Mouse (Mus musculus) embryonic facial prominence, embryonic 12.5 days (tissue): ENCODE measurements at regions not wholly inside any gene's neighbourhood (a gene's known extent, or its start where the extent isn't known, plus 50 kb on each side); places are given as distances from the start of the nearest gene placed in this dataset.

Source experiments
- ATAC-seq: fragments of 200-750 bp; cut with Nextera tagmentation; 2 replicates; pipeline ENCODE4 v1.8.0; 2017; ENCODE audit not compliant: insufficient number of reproducible peaks, insufficient read depth, low FRiP score, low TSS enrichment
- H3K27ac ChIP-seq: fragments of 300-500 bp; sonication (generic); 2 replicates; pipeline ENCODE4 v1.5.1; 2016; ENCODE audit warnings: mild to moderate bottlenecking
- H3K27me3 ChIP-seq: fragments of 300-500 bp; sonication (generic); 2 replicates; pipeline ENCODE4 v1.6.1; 2016; ENCODE audit warnings: mild to moderate bottlenecking, moderate library complexity
- H3K36me3 ChIP-seq: fragments of 300-500 bp; sonication (generic); 2 replicates; pipeline ENCODE4 v1.6.1; 2016; ENCODE audit warnings: mild to moderate bottlenecking
- H3K4me1 ChIP-seq: fragments of 300-500 bp; sonication (generic); 2 replicates; pipeline ENCODE4 v1.6.1; 2016
- H3K4me2 ChIP-seq: fragments of 300-500 bp; sonication (generic); replicated peaks from 2 replicates; pipeline ENCODE4 v1.6.1; 2016; ENCODE audit warnings: mild to moderate bottlenecking, moderate library complexity
- H3K4me3 ChIP-seq: fragments of 300-500 bp; sonication (generic); 2 replicates; pipeline ENCODE4 v1.5.1; 2016; ENCODE audit warnings: mild to moderate bottlenecking
- H3K9ac ChIP-seq: fragments of 300-500 bp; sonication (generic); 2 replicates; pipeline ENCODE4 v1.6.1; 2016; ENCODE audit warnings: mild to moderate bottlenecking, moderate library complexity
- H3K9me3 ChIP-seq: fragments of 300-500 bp; sonication (generic); 2 replicates; pipeline ENCODE4 v1.6.1; 2016; ENCODE audit warnings: mild to moderate bottlenecking, moderate library complexity
- WGBS: fragments of 180-500 bp; shearing (Covaris S2); methylation state at CpG from one replicate; pipeline ENCODE4 v1.1.7; 2016; 5-methylcytosine and 5-hydroxymethylcytosine counted together

DNA sequence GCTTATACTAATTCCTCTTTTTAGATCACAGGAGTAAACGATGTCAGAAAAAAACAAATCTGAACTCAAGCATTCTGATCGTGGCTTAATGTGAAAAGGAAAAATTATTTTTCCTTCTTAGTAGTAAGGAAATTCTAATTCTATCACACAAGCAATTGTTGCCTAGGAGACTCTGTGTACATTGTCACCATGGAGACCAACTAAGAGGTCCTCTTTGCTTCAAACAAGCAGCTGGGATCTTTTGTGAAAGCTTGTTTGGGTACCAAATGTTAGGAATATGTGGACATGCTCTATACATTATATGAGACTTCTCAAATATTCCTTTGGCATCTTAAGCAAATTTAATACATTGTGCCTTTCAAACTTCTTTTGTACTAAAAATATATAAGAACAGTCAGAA lies 345.9 kb upstream of the Atp10a start:
- 82% methylated on average over 2 of the region's 2 CpGs for WGBS
- no peaks in the 10 kb centered on the region for H3K9me3 ChIP-seq
- no peak overlapping the region for H3K4me2 ChIP-seq
- H3K4me3 ChIP-seq: no peak overlapping the region
- H3K27ac ChIP-seq: no peak overlapping the region
- H3K27me3 ChIP-seq: no peaks in the 10 kb centered on the region
- H3K9ac ChIP-seq: no peak overlapping the region
- no peak for ATAC-seq
- no peaks in the 10 kb centered on the region for H3K4me1 ChIP-seq
- H3K36me3 ChIP-seq: no peaks in the 10 kb centered on the region

DNA sequence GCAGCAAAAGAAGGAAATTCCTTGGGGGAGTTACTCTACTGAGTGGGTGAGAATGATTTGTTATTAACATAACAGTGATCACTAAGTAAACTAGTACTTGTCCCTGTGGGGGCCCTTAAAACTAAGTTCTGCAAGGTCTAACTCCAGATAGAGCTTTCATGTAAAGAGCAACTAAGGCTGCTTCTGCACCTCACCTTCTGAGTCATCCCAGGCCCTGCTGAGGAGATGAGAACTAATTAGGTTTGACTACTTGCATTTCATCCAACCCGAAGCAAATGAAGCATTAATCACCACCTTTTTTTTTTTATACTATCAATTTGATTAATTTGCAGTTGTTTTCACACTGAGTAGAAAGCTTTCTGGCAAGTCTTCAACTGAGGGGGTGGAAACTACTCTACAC lies 333.6 kb upstream of the Atp10a start:
- H3K9ac ChIP-seq: no peak overlapping the region
- no peak for ATAC-seq
- H3K36me3 ChIP-seq: no peaks in the 10 kb centered on the region
- no peak overlapping the region for H3K4me3 ChIP-seq
- H3K4me1 ChIP-seq: no peaks in the 10 kb centered on the region
- 41% methylated on average over 1 of the region's 1 CpGs for WGBS
- no peak overlapping the region for H3K4me2 ChIP-seq
- no peaks in the 10 kb centered on the region for H3K27me3 ChIP-seq
- H3K9me3 ChIP-seq: no peaks in the 10 kb centered on the region
- no peak overlapping the region for H3K27ac ChIP-seq

DNA sequence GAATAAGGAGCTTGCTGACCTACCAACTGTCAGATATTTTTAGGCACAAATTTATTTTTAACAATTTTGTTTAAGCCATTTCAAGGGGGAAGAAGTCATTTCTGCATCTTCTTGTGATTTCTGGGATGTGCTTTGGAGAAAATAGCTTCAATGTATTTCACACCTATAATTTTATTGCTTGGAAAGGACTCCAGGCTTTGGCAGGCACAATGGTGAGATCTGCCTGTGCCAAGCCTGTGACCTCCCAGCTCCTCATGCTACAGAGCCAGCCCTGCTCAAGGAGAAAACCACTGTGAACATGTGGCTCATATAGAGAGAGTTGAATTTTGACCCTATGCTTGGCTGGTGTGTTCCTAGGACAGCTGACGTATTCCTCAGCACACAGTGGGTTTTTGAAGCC lies 288.6 kb upstream of the Atp10a start:
- no peak for ATAC-seq
- Histone ChIP-seq H3K9me3 (no peaks in the 10 kb centered on the region), H3K9ac (no peak overlapping the region), H3K4me3 (no peak overlapping the region), H3K36me3 (no peaks in the 10 kb centered on the region), H3K27ac (no peak overlapping the region), H3K4me2 (no peak overlapping the region), H3K4me1 (no peaks in the 10 kb centered on the region), H3K27me3 (no peaks in the 10 kb centered on the region)
- 67% methylated on average over 1 of the region's 1 CpGs for whole genome bisulfite sequencing

DNA sequence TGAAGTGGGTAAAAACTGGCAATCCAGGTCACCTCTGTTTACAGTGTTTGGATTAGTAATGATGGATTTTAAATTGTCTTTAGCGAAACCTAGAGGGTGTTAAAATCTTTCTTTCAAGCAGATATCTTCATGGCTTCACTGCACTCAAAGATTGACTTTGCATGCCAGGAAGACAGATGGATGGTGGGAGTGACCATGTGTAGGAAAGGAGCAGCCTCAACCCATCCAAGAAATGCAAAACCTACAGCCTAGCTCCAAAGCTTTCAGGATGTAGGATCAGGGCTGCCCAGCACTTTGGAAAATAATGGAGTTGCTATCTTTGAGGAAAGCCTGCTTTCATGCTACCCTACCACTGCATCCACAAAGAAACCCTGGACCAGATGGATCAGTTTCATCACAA lies 272.6 kb upstream of the Atp10a start:
- no peak for ATAC-seq
- Histone ChIP-seq H3K27me3 (no peaks in the 10 kb centered on the region), H3K9ac (no peak overlapping the region), H3K9me3 (no peaks in the 10 kb centered on the region), H3K4me3 (no peak overlapping the region), H3K36me3 (no peaks in the 10 kb centered on the region), H3K4me2 (no peak overlapping the region), H3K27ac (no peak overlapping the region), H3K4me1 (no peaks in the 10 kb centered on the region)
- 59% methylated on average over 1 of the region's 1 CpGs for WGBS

DNA sequence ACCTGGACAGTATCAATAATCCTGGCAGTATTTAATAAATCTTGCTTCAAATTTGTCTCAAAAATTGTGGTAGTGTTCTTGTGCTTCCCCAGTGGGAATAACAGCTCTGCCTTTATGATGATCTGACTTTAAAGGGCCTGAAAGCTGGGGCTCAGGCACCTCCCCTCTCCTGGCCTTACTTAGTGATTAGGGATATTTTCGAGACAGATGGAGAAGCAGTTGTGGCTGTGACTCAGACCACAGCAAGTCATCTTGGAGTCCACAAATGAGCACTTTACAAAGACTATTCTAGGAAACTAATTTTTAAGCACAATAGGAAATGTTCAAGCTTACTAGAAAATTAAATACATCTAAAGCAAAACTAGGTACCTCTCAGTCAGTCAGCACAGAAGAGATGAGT lies 267.6 kb upstream of the Atp10a start:
- ATAC-seq: no peak
- Histone ChIP-seq H3K27me3 (no peaks in the 10 kb centered on the region), H3K4me1 (no peaks in the 10 kb centered on the region), H3K4me2 (no peak overlapping the region), H3K9me3 (no peaks in the 10 kb centered on the region), H3K4me3 (no peak overlapping the region), H3K36me3 (no peaks in the 10 kb centered on the region), H3K9ac (no peak overlapping the region), H3K27ac (no peak overlapping the region)
- 57% methylated on average over 1 of the region's 1 CpGs for WGBS

DNA sequence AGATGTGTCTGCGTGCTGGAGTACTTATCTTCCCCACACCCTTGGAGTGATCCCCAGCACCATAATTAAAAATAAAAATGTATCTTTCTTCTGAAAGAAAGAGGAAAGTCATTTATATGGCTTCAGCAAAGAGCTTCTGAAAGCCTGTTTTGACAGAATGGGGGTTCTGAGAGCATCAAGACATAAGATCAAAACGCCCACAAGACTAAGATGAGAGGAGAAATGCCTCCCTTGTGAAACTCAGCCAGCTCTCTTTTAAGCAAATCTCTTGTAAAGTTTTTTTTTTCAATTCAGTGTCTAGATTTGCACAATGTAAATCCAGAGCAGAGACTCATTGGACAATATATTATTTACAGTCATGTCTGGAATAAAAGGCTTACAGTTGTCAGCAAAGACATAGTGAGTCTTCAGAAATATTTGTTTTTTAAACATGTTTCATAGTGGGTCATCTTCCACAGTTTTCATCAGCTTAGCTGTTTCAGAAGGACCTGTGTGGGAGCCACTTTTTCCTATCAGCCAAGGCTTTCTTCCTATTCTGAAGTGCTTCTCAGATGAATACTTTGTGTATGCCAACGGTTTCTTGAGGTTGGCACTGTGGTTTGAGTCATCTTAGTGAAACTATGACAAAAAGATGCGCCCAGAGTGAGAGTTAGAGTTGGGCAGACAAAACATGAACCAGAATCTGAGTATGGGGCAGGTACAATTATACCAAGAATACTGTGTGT lies 263.4 kb upstream of the Atp10a start:
- WGBS: 76% methylated on average over 4 of the region's 4 CpGs
- no peak overlapping the region for H3K9ac ChIP-seq
- no peak for ATAC-seq
- H3K9me3 ChIP-seq: no peaks in the 10 kb centered on the region
- H3K27ac ChIP-seq: no peak overlapping the region
- no peaks in the 10 kb centered on the region for H3K27me3 ChIP-seq
- H3K4me3 ChIP-seq: no peak overlapping the region
- H3K4me2 ChIP-seq: no peak overlapping the region
- H3K4me1 ChIP-seq: no peaks in the 10 kb centered on the region
- H3K36me3 ChIP-seq: no peaks in the 10 kb centered on the region

DNA sequence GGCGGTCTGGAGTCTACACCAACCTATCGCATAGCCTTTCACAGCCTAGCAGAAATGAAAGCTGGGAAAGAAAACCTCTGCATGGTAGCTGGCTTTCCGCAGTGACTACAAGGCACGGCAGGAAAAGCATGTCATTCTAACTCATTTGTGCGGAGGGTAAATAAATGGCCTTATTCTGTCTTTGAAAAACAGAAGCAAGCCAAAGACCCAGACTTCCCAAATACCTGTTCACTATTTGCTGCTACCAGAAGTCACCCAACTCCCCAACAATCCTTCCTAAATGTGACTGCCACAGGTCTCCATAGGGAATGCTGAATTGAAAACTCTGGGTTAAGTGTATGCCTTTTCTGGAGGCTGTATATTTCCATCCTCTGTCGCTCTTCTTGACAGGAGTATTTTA lies 258.0 kb upstream of the Atp10a start:
- peak overlapping the region; percentile 55 for H3K4me2 ChIP-seq
- no peaks in the 10 kb centered on the region for H3K36me3 ChIP-seq
- H3K9ac ChIP-seq: peak overlapping the region; percentile 46; the same call in 1 of the 2 replicates
- 16% methylated on average over 6 of the region's 6 CpGs for WGBS
- no peaks in the 10 kb centered on the region for H3K4me1 ChIP-seq
- ATAC-seq: no peak
- H3K4me3 ChIP-seq: peak overlapping the region; percentile 47
- H3K27ac ChIP-seq: peak overlapping the region; percentile 92
- H3K27me3 ChIP-seq: no peaks in the 10 kb centered on the region
- H3K9me3 ChIP-seq: no peaks in the 10 kb centered on the region

DNA sequence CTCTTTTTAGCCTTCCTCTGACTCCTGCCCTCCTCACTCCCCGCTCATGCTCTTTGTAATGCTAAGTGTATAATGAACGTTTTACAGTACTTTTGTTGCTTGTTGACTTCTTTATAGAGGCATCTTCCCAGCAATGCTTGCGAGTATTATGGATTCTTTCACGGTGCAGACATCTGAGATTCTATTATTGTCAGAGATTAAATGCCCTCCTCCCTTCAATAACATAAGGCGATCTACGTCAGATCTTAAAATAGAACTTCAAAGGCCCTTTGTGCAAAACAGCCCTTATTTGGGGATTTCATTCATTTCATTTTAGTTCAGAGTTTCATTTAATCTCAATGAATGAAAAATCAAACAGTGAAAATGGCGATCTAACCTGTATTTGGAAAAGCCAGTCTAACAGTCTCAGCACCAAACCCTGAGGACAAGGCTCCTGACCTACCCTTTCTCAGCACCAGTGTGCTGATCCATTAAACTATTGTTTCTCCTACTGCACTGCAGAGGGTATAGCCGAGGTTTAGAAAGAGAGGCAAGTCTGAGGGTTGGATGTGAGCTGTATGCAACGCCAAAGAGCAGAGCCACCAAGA lies 257.3 kb upstream of the Atp10a start:
- Histone ChIP-seq H3K36me3 (no peaks in the 10 kb centered on the region), H3K27me3 (no peaks in the 10 kb centered on the region), H3K4me3 (peak overlapping the region; percentile 47), H3K27ac (peak overlapping the region; percentile 92), H3K4me1 (no peaks in the 10 kb centered on the region), H3K9me3 (no peaks in the 10 kb centered on the region), H3K4me2 (peak overlapping the region; percentile 55), H3K9ac (peak overlapping the region; percentile 46)
- 2% methylated on average over 9 of the region's 9 CpGs for WGBS
- ATAC-seq: no peak

DNA sequence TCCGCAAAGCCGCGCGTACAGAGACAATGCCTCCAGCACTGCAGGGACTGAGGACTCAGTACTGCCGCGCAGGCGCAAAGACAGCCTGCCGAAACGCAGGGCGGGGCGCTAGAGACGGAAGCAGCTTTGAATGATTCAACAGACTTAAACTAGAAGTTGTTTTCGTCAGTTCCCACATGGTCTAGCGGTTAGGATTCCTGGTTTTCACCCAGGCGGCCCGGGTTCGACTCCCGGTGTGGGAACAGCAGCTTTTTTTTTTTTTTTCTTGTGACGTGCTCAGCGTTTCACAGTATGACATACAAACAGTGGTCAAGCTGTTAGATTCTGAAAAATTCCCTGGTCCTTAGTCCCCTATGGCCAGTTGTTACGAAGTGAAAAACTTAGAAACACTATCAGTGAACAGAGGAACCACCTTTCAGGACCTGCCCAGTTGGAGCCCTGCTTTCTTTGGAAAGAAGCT lies 256.8 kb upstream of the Atp10a start:
- Histone ChIP-seq H3K27me3 (no peaks in the 10 kb centered on the region), H3K4me2 (peak overlapping the region; percentile 55), H3K4me1 (no peaks in the 10 kb centered on the region), H3K9ac (peak overlapping the region; percentile 46), H3K4me3 (peak overlapping the region; percentile 47), H3K27ac (peak overlapping the region; percentile 92), H3K9me3 (no peaks in the 10 kb centered on the region), H3K36me3 (no peaks in the 10 kb centered on the region)
- peak; percentile 97 for ATAC-seq
- WGBS: under 1% methylated on average over 21 of the region's 21 CpGs

DNA sequence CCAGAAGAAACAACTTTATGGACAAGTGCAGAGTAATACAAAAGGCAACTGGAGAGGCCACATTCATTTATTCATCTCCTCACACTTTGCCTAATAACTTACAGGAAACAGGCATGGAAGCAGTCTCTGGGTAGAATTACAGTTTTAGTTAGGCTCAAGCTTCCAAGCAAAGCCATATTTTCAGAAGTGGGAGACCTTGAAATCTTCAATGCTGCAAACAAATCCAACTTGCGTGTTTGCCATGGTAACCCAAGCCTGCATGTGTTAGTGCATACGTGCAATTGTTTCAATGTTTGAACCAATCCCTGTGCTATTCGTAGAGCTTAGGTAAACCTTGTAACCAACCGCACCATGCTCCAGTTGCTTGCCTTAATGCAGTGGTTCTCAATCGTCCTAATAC lies 256.3 kb upstream of the Atp10a start:
- ATAC-seq: no peak; the same call in 1 of the 2 replicates
- H3K9me3 ChIP-seq: no peaks in the 10 kb centered on the region
- 31% methylated on average over 5 of the region's 5 CpGs for WGBS
- H3K27ac ChIP-seq: no peak overlapping the region
- H3K36me3 ChIP-seq: no peaks in the 10 kb centered on the region
- no peaks in the 10 kb centered on the region for H3K27me3 ChIP-seq
- peak overlapping the region; percentile 47 for H3K4me3 ChIP-seq
- peak overlapping the region; percentile 27; the same call in 1 of the 2 replicates for H3K9ac ChIP-seq
- no peaks in the 10 kb centered on the region for H3K4me1 ChIP-seq
- H3K4me2 ChIP-seq: peak overlapping the region; percentile 51

DNA sequence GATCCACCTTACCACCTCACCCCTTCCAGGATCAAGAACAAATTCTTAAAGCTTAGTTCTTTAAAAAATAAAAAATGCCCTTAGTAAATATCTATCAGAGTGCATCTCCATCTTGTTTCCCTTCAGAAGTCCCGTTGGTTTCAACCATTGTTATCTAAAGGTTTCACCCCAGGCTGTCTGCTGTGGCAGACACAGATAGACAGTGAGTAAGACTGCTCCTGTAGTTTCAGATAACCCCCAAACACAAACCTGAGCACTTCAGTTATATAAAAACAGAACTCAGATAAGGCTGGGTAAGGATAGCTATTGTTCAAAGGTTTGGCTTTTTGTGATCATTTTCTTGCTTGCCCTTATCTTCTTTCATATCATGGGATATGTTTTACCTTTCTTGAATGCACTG lies 255.4 kb upstream of the Atp10a start:
- 74% methylated on average over 1 of the region's 1 CpGs for WGBS
- H3K27me3 ChIP-seq: no peaks in the 10 kb centered on the region
- no peak overlapping the region for H3K4me3 ChIP-seq
- no peaks in the 10 kb centered on the region for H3K4me1 ChIP-seq
- no peak overlapping the region for H3K27ac ChIP-seq
- H3K9ac ChIP-seq: no peak overlapping the region
- no peak overlapping the region for H3K4me2 ChIP-seq
- no peak for ATAC-seq
- H3K36me3 ChIP-seq: no peaks in the 10 kb centered on the region
- H3K9me3 ChIP-seq: no peaks in the 10 kb centered on the region

DNA sequence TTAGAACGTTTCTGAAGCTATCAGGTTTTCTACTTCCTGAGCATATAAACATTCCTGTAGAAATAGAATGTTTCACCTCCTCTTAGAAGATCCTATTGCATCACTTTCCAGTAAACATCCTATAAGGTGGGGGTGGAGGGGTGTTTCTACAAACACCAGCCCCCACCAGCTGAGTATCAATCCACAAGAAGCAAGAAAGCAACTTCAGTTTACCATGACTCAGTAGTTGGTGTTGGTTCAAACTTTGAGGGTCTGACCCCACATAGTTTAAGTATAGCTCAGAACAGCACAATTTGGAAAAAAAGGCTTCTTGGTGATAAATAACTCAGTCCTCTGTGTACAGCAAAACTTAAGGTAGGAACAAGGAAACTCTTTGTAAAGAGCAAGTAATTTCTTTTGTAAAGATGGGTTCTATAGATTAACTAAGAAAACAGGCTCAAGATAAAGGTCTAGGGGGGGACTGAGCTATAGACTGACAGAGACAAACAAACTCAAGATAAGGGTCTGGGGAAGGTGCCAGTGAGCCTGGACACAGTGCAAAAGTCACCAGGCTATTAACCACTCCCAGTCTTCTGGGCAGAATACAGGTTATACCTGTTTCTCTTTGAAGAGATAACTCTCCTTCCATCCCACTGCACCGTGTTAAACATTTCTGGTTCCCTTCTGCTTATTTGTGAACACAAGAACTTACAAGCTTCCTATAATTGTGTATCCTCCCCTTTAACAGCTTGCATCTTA lies 218.9 kb upstream of the Atp10a start:
- 63% methylated on average over 2 of the region's 2 CpGs for WGBS

More for the DNA sequence above, 218.9 kb upstream of the Atp10a start:
- no peaks in the 10 kb centered on the region for H3K4me1 ChIP-seq
- H3K9me3 ChIP-seq: no peaks in the 10 kb centered on the region
- no peaks in the 10 kb centered on the region for H3K36me3 ChIP-seq
- no peak overlapping the region for H3K27ac ChIP-seq
- no peak for ATAC-seq
- no peak overlapping the region for H3K9ac ChIP-seq
- no peak overlapping the region for H3K4me2 ChIP-seq
- no peak overlapping the region for H3K4me3 ChIP-seq
- H3K27me3 ChIP-seq: no peaks in the 10 kb centered on the region
